Mouse (Mus musculus): ENCODE data around the gene Ambn.
"Not testable (repeated sequence)": the region's sequence is repeated elsewhere in the genome, so short reads cannot be mapped to it uniquely, and the experiment has no call there.

Gene Ambn

DNA sequence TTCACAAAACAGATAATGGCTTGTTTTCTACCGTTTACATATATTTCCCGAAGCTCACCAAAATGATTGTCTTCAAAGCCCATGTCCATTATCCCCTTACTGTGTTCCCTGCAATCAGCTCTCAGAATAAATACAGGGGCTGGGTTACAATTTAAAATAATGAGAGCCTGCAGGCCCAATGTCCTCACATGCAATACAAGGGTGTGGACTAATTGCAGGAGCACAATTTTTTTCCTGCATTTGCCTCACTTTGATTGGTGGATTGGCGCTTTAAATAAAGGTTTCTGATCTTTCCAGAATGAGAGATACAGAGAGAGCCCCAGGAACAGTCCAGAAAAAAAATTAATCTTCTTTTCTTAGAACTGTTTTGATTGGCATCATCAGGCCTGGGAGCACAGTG, at the start of gene Ambn:
Gene Ambn (plus strand): TSS at position 301 of the 400 bp plus-strand sequence.
- in situ Hi-C loops (cut with MboI): no loop called here

DNA sequence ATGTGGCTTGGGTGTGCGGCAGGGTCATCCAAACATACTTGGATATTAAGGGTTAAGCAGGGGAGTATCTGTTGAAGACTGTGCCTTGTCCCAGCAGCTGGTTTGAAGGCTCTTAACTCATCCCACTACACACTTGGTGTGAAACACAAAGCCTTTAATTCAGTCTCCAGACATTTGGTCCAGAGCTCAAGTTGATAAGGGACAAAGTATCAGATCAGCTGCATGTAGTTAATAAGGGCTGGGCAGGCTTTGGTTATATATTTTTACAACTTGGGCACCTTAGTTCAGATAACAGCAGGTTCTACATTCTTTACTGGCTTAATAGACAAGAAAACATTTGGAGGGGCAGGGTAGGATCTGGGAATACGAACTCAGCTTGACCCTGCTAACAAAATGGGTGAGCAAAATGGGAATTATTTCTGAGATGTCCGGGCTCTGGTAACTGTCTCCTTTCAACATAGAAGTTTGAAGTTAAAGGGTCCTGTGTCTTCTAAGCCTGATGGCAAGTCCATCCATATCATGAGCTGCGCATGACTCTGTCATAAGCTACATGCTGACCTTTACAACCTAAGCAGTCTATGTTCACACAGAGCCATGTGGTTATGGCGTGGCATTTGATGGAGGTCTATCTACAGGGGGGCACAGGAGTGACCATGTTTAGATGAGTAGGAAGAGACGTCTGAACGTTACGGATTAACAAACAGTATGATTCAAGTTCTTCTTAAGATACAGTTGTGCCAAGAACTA, 35.3 kb upstream of the Ambn start:
- in situ Hi-C loops (cut with MboI): no loop called here

GRCm38 (mm10) chr5:88424892-88425291, 30.9 kb upstream of the Ambn start:
- in situ Hi-C loops (cut with MboI): not testable (repeated sequence)

DNA sequence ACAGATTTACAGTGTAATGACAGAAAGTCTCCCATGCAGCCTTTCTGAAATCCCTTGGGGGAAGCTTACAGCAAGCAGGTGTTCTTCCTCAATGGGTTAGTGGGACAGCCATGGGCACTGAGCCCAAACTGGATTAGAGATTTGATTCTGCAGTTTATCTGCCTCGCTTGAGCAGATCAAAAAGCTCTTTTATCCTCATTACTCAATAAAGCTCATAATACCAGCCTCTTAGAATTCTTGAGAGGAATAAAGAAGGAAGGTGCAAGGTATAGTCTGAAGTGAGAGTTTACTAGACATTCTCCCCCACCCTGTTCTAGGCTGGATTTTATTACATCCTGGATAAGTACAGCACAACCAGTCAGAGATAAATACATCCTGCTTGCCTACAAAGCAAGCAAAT, 29.0 kb upstream of the Ambn start:
- in situ Hi-C loops (cut with MboI): no loop called here

- in situ Hi-C loops (cut with MboI): no loop called here
Measured at GRCm38 (mm10) chr5:88467471-88467870, 11.7 kb downstream of the Ambn start.

DNA sequence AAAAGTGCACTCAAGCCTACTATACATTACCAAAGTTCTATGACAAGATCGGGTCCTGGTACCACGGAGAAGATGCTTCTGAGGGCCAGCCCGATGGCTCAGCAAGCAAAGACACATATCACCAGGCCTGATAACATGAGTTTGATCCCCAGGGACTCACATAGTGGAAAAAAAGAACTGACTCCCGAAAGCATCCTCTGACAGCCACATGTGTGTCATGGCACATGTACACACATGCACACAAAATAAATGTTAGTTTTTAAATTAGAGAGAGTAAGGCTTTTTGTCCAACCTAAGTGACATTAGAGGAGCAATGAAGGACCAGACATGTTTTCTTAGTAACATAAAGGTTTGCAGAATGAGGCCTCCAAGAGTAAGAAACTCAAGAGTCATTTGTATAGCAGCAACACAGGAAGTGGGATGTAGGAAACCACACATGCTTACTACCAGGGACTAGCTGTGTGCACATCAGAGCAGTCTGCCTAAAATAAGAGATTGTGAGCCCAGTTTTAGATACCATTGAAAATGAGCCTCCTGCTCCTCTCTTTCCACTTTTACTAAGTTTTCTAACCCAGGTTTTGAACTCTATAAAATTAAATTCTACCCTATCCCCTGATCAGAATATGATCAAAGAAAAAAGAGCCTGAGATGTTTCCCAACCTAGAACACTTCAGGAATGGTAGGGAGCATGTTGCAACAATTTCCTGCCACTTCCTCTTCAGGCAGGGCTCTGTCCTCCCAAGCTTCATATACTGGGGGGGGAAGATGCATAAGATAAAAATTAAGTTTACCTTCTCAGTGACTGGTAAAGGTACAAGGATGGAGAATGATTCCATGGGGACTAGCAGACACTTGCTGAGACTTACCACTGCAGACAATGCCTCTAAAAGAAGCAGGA, 13.3 kb downstream of the Ambn start:
- in situ Hi-C loops (cut with MboI): no loop called here

DNA sequence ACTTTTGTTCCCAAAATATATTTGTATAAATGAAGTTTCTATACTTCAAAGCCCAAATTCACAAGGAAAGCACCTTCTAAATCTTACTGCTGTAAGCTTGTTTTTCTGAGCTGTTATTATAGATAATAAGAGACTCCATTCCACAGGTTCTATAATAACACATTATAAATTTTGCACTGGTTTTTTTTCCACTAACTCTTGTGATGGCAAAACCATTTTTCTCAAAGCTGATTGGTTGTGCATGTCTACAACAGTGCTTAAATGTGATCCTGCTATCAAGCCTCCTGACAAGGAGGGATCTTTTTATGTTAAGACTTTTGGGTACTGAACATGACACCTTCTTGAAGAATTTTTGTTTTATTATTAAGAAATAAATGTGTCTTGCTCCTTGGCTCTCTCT, 31.9 kb downstream of the Ambn start, which contains the start of gene Enam:
Gene Enam (plus strand): TSS at position 301 of the 400 bp plus-strand sequence.
- in situ Hi-C loops (cut with MboI): no loop called here

DNA sequence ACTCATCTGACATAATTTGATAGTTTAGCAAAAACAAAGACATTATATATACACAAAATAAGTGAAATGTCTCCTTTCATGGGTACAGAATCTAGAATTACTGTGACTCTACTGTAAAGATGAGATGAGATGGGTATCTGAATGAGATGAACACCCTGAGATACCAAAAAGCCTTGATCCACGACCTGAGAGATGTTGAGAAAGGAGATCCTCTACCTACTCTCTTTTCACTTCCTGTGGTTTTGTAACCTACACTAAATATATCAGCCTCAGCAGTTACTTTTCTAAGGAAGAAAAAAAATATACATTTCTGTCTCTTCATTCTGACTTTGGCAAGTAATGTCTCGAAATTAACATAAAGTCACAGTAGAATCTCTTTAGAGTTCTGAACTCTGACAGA, 33.2 kb downstream of the Ambn start:
- in situ Hi-C loops (cut with MboI): no loop called here

GRCm38 (mm10) chr5:88491111-88491510, 35.3 kb downstream of the Ambn start:
- in situ Hi-C loops (cut with MboI): no loop called here

DNA sequence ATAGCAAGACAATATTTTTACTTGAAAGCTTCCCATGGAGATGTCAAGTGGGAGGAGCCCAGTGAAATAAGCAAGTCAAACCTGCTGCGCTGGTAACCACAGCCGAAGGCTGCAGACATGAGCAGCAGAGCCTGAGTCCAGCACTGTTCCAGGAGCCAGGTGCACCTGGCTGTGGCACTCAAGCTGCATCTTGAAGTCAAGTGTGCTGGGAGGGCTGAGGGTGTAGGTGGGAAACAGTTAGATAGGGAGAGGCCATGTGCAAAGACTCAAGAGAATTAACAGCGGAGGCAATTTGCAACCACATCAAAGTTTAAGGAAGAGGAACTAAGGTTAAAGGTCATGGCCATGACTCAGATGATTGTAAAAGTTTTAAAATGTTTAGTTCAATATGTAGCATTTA, 44.0 kb downstream of the Ambn start:
- in situ Hi-C loops (cut with MboI): no loop called here

DNA sequence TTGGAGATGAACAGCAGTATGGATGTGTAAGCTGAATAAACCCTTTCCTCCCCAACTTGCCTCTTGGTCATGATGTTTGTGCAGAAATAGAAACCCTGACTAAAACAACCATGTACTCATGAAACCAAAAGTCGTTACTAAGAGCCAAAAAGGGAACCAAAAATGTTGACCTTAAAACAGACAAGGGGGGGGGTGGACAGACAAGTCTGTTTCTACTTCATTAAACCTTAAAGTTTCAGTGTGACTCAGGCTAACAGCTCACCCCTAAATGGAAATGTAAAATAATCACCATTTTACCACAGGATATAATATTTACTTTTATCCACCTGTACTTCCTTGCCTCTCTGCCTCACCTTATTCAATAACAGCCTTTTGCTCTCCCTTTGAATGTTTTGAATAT, 52.8 kb downstream of the Ambn start:
- in situ Hi-C loops (cut with MboI): no loop called here

DNA sequence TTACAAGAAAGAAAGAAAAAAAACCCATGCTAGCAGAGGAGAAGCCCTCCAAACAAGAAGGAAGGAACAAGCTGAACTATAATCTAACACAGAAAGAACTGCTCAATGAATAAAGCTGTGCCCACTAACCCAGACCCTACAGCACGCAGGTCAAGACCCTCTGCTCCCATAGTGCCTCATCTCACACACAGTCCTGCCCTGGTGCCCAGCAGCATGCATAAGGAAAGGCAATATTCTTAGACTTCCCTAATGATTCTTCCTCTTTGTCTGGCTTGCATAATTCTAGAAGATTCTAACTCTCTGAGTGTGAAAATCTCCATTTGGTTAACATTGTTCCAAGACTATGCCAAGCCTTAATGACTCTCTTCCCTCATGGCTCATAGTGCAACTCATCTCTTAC, 53.2 kb downstream of the Ambn start:
- in situ Hi-C loops (cut with MboI): no loop called here

Data from mature B cell (primary cell).